ENCODE assay signal across 7 mouse cellular contexts in the genomic region with DNA sequence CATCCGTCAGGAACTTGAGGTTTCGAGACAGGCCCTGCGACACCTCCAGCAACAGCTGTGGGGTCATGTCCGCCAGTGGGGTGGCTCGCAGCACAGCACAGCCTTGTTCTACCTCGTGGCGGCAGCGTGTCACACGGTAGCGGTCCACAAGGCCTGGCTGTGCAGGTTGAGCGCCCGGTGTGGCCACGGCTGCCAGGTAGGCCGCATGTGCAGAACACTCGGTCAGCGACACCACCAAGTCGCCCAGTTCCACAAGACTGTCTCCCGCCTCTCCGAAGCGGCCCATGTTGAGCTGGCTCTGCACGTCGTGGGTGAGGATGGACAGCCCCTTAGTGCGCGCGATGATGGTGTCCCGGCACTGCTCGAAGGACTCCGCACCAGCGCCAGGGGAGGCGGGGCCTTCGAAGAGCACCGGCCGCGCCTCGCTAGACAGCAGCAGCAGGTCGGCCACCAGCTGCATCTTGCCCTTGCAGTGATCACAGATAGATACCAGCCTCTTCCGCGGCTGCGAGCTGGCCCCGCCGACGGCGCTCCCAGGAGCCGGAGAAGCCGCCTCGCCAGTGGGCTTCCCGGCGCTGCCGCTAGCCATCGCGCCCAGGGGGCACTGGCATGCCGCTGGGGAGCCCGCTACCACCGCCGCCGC. TPM values are rescaled to one million over a fixed set of nuclear protein-coding genes. Genes with fewer than 3 reads are reported as not detected.
A peak's percentile ranks its signal among the peaks of the same experiment; 100 is the strongest.
DNase-seq lines count a peak whose midpoint lies in the region; ATAC-seq and TF ChIP-seq lines count a peak whose summit lies in the region.

No protein-coding gene starts in this region.

- intact Hi-C loops in heart, postnatal 25 days (cut with DNase I): loop anchor here (1.0 to 10.0 kb wide), 3 partner anchors 72 to 1018 kb away; a partner anchor contains a TSS

- peak; percentile 36 for ATAC-seq in Patski
- ATAC-seq in forebrain, embryonic 12.5 days (ENCODE audit: low FRiP score): peak; percentile 13

- peak overlapping the region; percentile 84 for H3K4me2 ChIP-seq in forebrain, embryonic 12.5 days

- peak overlapping the region; percentile 80 for H3K9ac ChIP-seq in forebrain, embryonic 12.5 days

- CTCF ChIA-PET in Patski (lab: Charles Lee): interaction anchor here (1.0 kb wide), 1 partner anchor 187 kb away, joined by 3 read pairs; no protein-coding TSS in a partner anchor

- H3K27me3 ChIP-seq in Patski: no peaks in the 10 kb centered on the region
- H3K27me3 ChIP-seq in forebrain, embryonic 12.5 days: no peaks in the 10 kb centered on the region

- no peak for TF ChIP-seq CTCF in Patski (IDR thresholded peaks at IDR 0.05)

- WGBS in forebrain, embryonic 12.5 days: 22% methylated on average over 56 of the region's 56 CpGs

- in situ Hi-C loops in Patski (cut with MboI; ENCODE audit: low pct_unique_long_range_greater_than_20kb): loop anchor here (10.0 kb wide), 2 partner anchors 208 to 318 kb away; no protein-coding TSS in a partner anchor

- H3K4me3 ChIP-seq in forebrain, embryonic 12.5 days (replicated peaks): peak overlapping the region; percentile 64

- no peak for DNase-seq in Patski (ENCODE audit: low read depth, low spot score)
- DNase-seq in c-Kit-negative CD71-positive TER-119-positive erythroid progenitor cells, embryonic 14.5 days (ENCODE audit: low read depth, low spot score): peak; percentile 62
- peak; percentile 49 for DNase-seq in heart, postnatal 25 days (ENCODE audit: low spot score)
- peak; percentile 44 for DNase-seq in layer of hippocampus, adult 9-11 months
- peak; percentile 63 for DNase-seq in lung, postnatal 14 days
- peak; percentile 23 to 43 for DNase-seq in right cerebral cortex, adult 2 months (ENCODE audit: low spot score in 2 of 2)

- H3K36me3 ChIP-seq in forebrain, embryonic 12.5 days (replicated peaks): peaks cover 10% of the 10 kb centered on the region

- peaks cover 61% of the 10 kb centered on the region for H3K4me1 ChIP-seq in forebrain, embryonic 12.5 days

- POLR2A ChIA-PET in Patski (lab: Charles Lee): no interaction called here

- H3K9me3 ChIP-seq in forebrain, embryonic 12.5 days: peaks cover 9% of the 10 kb centered on the region; the same call in 1 of the 2 replicates

- H3K27ac ChIP-seq in forebrain, embryonic 12.5 days: peak overlapping the region; percentile 92

RNA-seq across cellular contexts. Expression of a gene that starts 1.4 kb away (rescaled TPM):
- polyA plus RNA-seq in Patski (2021): 15.6 TPM
- polyA plus RNA-seq in forebrain, embryonic 12.5 days (2016; fragmentation: Nextera tagmentation; extraction: Ambion mirVana): 8.7 and 10.9 TPM in 2 replicates
- total RNA-seq in heart, postnatal 25 days (2021): 1 to 10 TPM; 8.1 to 9.1 TPM

RNA-seq across cellular contexts. Expression of a gene that starts 1.5 kb away (rescaled TPM):
- polyA plus RNA-seq in Patski (2021): 156 TPM
- 75.9 and 80.8 TPM in 2 replicates for polyA plus RNA-seq in forebrain, embryonic 12.5 days (2016; fragmentation: Nextera tagmentation; extraction: Ambion mirVana)
- total RNA-seq in heart, postnatal 25 days (2021): 10 to 100 TPM; 51.3 to 52.0 TPM
